Mouse (Mus musculus) thymus, adult 2 months (tissue): ENCODE measurements at regions not wholly inside any gene's neighbourhood (a gene's known extent, or its start where the extent isn't known, plus 50 kb on each side); places are given as distances from the start of the nearest gene placed in this dataset.

ENCODE experiments used
- CTCF ChIP-seq: fragments of 200-500 bp; IDR thresholded peaks from 2 replicates; pipeline ENCODE4 v1.5.1; 2012; ENCODE audit warnings: mild to moderate bottlenecking, control low read depth, low read length, moderate library complexity, borderline replicate concordance; ENCODE audit not compliant: control insufficient read depth, poor library complexity, insufficient read depth; ENCODE audit errors: extremely low read depth
- POLR2A ChIP-seq: fragments of 200-500 bp; IDR thresholded peaks from 2 replicates; pipeline ENCODE4 v1.6.1; 2012; ENCODE audit warnings: mild to moderate bottlenecking, low read length, control low read depth, moderate library complexity; ENCODE audit not compliant: control insufficient read depth, poor library complexity, insufficient read depth; ENCODE audit errors: extremely low read depth

GRCm38 (mm10) chr2:45601332-45601900 lies 484.2 kb upstream of the Zeb2 start:
- TF ChIP-seq CTCF (no peak), POLR2A (no peak)
